Mouse (Mus musculus) urinary bladder, postnatal 10 days (tissue): ENCODE results near the gene Sh3rf3.

Source experiments
- DNase-seq: peaks from one replicate; pipeline ENCODE4 v3.0.0; 2022; ENCODE audit warnings: low spot score

Sh3rf3 gene

GRCm38 (mm10) chr10:59106644-59107043 is 293.5 kb downstream of the Sh3rf3 start:
- DNase-seq = no peak

DNA sequence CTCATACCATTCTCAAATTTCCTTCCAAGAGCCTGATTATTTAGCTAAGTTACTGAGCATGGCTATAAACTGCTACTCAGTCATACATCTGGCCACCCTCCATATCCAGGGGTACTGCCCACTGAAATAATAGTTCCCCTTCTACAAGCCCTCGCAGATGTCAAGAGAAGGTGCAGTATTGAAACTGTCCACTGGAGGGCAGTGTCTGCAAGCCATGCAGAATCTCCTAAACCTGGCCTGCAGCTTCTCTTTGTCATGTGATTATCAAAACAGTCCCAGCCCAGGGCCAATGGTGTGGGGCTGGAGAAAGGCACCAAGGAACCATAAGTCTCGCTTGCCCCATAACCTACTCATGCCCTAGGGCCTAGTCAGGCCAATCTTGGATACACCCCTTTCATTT is 295.9 kb downstream of the Sh3rf3 start:
- DNase-seq = no peak

DNA sequence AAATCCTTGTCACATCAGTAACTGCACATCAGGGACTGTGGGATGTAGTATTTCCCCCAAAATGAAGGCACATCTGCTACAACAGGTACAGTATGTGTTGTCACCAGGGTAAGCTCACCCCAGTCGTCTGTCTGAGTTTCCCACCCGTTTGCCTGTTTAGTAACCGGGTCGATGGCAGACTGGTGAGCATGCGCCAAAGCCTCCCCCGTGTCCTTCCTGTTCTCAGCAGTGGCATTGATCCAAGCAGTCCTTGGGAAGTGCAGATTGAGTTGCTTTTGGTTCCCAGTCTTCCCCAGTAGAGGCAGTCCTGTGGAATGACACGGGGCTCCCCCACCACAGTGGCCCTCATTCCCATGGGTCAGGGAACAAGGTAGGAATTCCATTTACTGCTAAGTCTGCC is 297.2 kb downstream of the Sh3rf3 start:
- DNase-seq = no peak

GRCm38 (mm10) chr10:59112755-59113154 is 299.6 kb downstream of the Sh3rf3 start:
- no peak for DNase-seq

- DNase-seq = no peak
Measured at GRCm38 (mm10) chr10:59113386-59113785, 300.2 kb downstream of the Sh3rf3 start.

- no peak for DNase-seq
Measured at GRCm38 (mm10) chr10:59114535-59115291, 301.6 kb downstream of the Sh3rf3 start.

DNA sequence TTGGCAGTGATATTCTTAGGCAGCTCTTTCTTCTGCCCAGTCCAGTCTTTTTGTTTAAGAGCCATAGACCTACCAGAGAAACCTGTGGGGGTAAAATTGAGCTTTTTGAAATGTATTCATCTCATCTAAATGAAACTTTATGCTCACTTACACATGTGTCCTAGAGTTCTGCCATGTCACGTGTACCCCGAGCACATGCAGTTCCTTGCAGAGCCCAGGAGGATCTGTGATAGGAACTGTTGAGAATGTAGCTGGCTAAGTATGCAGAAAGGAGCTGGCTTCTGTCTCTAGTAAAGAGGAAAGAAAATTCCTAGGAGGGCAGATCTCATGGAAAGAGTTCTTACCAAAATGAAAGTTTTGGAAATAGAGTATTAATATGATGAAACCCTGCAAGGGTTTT is 302.5 kb downstream of the Sh3rf3 start:
- no peak for DNase-seq

DNA sequence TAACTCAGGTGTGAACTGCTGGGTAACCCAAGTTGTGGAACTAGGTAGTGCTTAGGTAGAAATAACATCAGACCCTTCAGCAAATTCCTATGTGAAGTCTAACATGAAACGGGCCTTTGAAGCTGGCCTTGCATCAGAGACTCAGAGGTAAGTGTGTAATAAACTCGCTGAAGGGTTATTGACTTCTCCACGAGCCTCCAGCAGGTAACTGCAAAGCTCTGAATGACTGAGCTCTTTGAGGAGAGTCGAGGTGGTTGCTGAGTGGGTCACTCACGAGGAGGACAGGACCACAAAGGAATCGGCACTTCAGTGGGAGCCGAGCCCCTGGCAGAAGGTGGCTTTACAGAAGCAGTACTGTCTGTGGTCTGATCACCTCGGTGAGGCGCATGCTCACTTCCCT is 303.2 kb downstream of the Sh3rf3 start:
- DNase-seq = no peak

- no peak for DNase-seq
Measured at GRCm38 (mm10) chr10:59117555-59117954, 304.4 kb downstream of the Sh3rf3 start.

DNA sequence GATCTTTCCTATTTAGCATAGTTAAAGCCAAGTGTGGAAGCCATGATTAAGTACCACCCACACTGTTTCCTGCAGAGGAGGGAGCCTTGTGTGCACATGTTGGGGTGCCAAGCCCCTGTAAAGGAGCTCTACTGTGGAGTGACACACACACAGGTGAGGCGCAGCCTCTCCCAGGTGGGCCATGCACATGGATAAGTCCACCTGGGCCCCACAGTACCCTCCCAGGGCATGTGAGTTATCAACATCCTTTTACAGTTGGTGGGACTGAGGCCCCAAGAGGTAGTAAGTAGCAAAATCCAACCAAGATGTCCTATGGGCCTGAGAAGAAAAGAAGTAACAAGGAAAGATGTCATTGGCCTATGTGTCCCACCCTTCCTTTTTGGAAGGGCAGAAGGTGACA is 305.8 kb downstream of the Sh3rf3 start:
- no peak for DNase-seq

DNA sequence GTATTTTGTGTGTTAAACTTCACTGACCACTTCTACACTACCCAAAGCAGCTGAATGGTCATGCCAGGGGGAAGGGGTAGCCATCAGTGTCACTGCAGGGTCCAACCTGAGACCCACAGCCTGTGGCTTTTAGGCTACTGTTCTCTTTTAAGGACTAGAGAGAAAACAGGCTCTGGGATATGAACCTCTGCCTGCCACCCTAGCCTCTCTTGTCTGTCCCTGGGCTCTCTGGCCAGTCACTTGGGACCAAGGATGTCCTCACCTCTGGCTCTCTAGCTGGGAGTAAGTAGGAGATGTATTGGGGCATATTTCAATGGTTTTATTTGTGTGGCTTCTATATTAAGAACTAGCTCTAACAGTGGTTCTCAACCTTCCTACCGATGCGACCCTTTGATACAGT is 306.7 kb downstream of the Sh3rf3 start:
- DNase-seq = no peak

DNA sequence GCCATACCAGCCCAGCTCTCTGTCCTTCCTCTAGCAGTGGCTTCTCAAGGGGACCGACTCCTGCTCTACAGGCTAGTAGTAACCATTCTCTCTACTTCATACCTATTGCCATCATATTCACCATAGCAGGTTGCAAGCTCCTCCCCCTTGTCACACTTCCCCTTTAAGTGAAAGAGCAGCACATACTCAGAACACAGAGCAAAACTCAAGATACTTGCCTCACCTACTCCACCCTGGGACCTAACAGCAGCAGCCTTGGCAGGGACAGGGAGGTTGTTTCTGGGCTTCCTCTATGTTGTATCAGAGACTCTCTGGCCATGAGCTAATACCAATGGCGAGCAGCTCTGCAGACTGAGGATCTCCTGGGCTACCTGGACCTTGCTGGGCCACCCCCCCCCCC is 312.3 kb downstream of the Sh3rf3 start:
- DNase-seq = no peak

- no peak for DNase-seq
Measured at GRCm38 (mm10) chr10:59127637-59128036, 314.5 kb downstream of the Sh3rf3 start.

GRCm38 (mm10) chr10:59131926-59132628 is 318.9 kb downstream of the Sh3rf3 start:
- DNase-seq = no peak

DNA sequence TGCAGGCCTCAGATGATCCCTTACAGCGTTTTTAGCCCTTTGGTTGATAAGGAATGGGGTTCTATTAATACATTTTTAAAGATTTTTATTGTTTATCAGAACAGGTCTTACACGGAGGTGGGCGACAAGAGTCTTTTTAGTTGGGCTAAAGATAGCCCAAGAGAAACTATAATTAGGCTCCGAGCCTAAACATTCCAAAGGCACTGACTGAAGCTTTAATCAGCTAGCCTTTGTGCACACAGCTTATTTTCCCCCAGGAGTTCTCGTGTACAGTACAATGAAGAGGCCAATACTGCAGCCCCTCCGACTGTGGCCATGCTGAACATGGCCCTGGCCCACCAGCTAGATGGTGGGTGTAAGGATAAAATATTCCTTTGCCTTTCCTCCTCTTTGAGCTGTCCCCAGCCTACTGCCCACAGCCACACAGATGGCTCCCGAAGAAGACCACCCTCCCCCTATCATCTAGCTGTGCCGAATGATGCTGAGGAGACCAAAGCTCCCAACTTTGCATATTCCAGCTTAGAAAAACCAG is 320.4 kb downstream of the Sh3rf3 start:
- DNase-seq = no peak

DNA sequence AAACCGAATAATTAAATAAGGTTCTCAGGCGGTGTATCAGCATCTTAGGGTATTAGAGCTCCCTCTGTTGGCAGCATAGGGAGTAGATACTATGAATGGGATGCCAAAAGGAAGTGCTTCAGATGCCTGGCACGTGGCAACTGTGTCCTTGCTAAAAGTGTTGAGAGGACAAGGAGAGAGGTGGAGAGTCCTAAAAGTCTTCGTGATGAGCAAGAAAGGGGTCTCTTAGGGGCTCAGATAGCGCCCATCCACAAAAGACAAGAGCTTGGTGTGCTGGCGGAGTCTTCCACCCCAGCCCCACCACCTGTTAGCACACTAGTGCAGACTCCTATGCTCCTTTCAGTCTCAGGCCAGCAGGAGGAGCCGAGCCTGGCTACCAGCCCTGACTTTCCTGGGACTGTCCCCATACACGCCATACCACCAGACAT is 336.8 kb downstream of the Sh3rf3 start:
- DNase-seq = no peak

DNA sequence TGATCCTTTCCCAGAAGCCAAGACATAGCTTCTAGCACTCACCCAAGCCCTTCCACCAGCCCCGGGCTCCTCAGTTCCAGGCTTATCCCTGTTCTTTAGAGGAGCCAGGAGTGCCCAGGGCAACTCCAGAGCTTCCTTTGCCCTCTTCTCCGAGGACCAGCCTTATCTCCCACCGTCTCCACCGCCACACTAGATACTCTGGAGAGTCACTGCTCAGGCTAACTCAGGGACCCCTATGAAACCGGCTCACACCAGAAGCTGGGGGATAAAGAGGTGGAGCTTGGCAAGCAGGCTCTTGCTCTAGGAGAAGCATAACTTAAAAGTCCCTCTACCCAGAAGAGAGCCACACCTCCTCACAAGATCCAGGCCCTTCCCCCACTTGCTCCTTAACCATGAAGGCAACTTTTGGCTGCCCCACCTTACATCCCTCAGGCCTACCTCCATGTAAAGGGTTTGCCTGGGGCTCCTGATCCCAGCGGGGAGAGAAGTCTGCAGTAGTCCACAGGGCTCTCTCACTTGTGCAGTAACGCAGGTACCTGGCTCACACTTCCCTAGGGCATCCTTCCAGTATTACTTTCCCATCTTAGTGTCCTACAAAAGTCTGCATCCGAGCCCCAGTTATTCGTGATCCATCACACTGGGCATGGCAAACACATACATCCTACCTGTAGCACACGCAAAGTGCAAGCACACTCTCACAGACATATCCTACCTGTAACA is 337.9 kb downstream of the Sh3rf3 start:
- DNase-seq = no peak

DNA sequence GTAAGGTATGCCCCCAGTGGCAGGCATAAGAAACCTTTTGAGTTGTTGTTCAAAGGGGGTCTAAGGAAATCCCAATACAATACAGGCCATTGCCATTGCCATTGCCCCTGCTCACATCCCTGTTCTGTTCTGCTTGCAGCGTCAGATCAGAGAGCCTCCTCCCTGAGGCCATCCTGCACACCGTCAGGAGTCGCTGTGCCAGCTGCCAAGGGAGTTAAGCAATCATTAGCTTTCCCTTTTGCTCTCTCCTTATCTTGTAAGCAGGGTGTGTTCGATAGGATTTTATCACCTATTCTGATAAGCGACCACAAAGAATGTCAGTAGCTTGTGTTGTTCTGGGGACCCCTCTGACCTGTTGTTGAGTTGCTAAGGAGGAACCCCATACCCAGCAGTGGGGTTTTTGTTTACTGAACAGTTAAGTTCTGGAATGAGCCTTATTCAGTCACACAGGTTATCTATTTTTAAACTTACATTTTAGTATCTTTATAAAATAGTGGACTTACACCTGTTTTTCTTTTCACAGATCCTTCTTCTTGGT is 339.5 kb downstream of the Sh3rf3 start:
- DNase-seq = no peak

DNA sequence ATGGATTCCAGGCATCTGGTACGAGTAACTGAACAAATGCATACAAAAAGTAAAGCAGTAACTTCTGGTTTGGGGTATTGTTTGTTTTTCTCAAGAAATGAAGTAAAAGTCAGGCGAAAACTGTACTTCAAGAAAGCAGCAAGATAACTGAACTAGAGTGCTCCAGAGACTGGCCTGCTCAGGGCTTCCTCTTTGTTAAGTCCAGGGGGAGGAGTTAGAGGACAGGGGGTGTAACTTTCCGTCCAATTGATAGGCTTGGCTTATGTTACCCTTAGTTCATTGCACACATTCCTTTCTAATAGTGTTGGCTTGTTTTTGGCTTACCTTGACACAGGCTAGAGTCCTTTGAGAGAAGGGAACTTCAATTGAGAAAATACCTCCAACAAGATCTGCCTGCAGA is 345.5 kb downstream of the Sh3rf3 start:
- no peak for DNase-seq

- DNase-seq = no peak
Measured at GRCm38 (mm10) chr10:59162185-59162897, 349.2 kb downstream of the Sh3rf3 start.

GRCm38 (mm10) chr10:59166104-59166944 is 353.2 kb downstream of the Sh3rf3 start:
- no peak for DNase-seq
